Mouse (Mus musculus) cerebellum, adult 11-12 months (tissue): ENCODE measurements around the gene Scoc.

Source experiments
- DNase-seq: peaks from one replicate; pipeline ENCODE4 v3.0.0; 2022

The Scoc gene

GRCm38 (mm10) chr8:83396680-83397079 lies 61.5 kb downstream of the Scoc start:
- DNase-seq, result no peak

GRCm38 (mm10) chr8:83394325-83394724 lies 63.9 kb downstream of the Scoc start:
- DNase-seq, result no peak

DNA sequence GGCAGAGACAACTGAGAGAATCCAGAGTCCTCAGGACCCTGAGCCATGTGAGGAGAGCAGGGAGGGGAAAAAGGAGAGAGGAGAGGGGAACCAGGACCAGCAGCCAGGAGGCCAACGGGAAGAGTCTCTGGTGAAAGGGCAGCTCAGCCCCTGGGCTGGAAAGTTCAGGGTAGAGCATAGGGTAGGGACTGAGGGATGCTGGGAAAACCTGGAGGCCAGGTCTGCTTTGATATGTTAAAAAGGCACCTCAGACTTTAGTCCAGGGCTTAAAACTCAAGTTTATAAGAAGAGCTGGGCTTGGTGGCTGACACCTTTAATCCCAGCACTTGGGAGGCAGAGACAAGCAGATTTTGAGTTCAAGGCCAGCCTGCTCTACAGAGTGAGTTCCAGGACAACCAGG lies 65.7 kb downstream of the Scoc start:
- no peak for DNase-seq

- no peak for DNase-seq
These were observed 68.0 kb downstream of the Scoc start for GRCm38 (mm10) chr8:83390006-83390701.

- peak; percentile 87 for DNase-seq
These were observed 68.7 kb downstream of the Scoc start, which contains the start of gene Clgn for GRCm38 (mm10) chr8:83389316-83390005. Gene Clgn (plus strand): TSS chr8:83389867.

DNA sequence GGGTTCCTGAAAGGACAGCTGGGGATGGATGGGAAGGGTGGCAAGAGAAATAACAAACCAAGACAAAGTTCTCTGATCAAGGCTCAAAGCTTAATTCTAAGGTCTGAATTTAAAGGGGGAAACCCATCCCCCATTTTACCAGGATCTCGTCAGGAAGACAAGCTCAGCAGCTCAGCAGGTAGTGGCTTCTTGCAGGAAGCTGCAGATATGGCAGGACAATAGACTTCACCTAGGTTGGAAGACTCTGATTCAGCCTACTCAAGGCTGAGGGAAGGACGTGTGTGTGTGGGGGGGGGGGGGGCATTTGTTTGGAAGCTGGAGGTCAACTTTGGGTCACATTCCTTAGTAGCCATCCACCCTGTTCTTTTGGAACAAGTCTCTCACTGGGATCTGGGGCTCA lies 75.3 kb downstream of the Scoc start:
- no peak for DNase-seq

GRCm38 (mm10) chr8:83381016-83381415 lies 77.2 kb downstream of the Scoc start:
- DNase-seq, result no peak

- DNase-seq, result no peak
These were observed 78.0 kb downstream of the Scoc start for GRCm38 (mm10) chr8:83380141-83380540.
